Mouse (Mus musculus) gastrocnemius, adult 2 months (tissue): ENCODE measurements around the gene Wdr70. TPM values are rescaled to one million over a fixed set of nuclear protein-coding genes. Genes with fewer than 3 reads are reported as not detected.
"Not testable (repeated sequence)": the region's sequence is repeated elsewhere in the genome, so short reads cannot be mapped to it uniquely, and the experiment has no call there.

ENCODE experiments used
- DNase-seq: peaks from one replicate; pipeline ENCODE4 v3.0.0; 2022
- H3K27ac ChIP-seq: fragments of 200-600 bp; 2 replicates; pipeline ENCODE4 v1.8.1; 2022; ENCODE audit warnings: mild to moderate bottlenecking
- H3K4me3 ChIP-seq: fragments of 200-600 bp; 2 replicates; pipeline ENCODE4 v1.8.1; 2022; ENCODE audit warnings: mild to moderate bottlenecking, moderate library complexity
- CTCF ChIP-seq: fragments of 200-600 bp; IDR thresholded peaks from 2 replicates; pipeline ENCODE4 v1.8.1; 2022; ENCODE audit warnings: antibody characterized with exemption, mild to moderate bottlenecking, moderate library complexity
- intact Hi-C: fragments of 180-260 bp; cut with DNase I; formaldehyde crosslinking; loops from one replicate; pipeline ENCODE4 v1.15.1; 2025
- long read RNA-seq, 2 experiments: library from polyadenylated mRNA; stranded (forward); transcript quantifications; one replicate each; pipeline ENCODE4 v2.0.0; 2021
- total RNA-seq, 2 experiments: library from RNA; stranded (reverse); gene quantifications; 2 replicates each; pipeline ENCODE4 v1.2.3; 2021

The Wdr70 gene
- 10 to 100 TPM; 20.4 to 23.1 TPM for total RNA-seq
- long read RNA-seq, experiment 1, transcript Wdr70-201 (18 exons, 2,126 nt): minor isoform, 9 of 27 reads
- long read RNA-seq, experiment 1, transcript Wdr70-203 (4 exons, 1,130 nt): major isoform, 12 of 27 reads
- long read RNA-seq, experiment 1, partial matches to known transcripts: 0 of 27 reads
- long read RNA-seq, experiment 1, other reads (novel, unspliced or antisense): 6 of 27 reads
- long read RNA-seq, experiment 2, transcript Wdr70-203 (4 exons, 1,130 nt): major isoform, 11 of 37 reads
- long read RNA-seq, experiment 2, transcript Wdr70-201 (18 exons, 2,126 nt): major isoform, 11 of 37 reads
- long read RNA-seq, experiment 2, partial matches to known transcripts: 5 of 37 reads
- long read RNA-seq, experiment 2, other reads (novel, unspliced or antisense): 10 of 37 reads

DNA sequence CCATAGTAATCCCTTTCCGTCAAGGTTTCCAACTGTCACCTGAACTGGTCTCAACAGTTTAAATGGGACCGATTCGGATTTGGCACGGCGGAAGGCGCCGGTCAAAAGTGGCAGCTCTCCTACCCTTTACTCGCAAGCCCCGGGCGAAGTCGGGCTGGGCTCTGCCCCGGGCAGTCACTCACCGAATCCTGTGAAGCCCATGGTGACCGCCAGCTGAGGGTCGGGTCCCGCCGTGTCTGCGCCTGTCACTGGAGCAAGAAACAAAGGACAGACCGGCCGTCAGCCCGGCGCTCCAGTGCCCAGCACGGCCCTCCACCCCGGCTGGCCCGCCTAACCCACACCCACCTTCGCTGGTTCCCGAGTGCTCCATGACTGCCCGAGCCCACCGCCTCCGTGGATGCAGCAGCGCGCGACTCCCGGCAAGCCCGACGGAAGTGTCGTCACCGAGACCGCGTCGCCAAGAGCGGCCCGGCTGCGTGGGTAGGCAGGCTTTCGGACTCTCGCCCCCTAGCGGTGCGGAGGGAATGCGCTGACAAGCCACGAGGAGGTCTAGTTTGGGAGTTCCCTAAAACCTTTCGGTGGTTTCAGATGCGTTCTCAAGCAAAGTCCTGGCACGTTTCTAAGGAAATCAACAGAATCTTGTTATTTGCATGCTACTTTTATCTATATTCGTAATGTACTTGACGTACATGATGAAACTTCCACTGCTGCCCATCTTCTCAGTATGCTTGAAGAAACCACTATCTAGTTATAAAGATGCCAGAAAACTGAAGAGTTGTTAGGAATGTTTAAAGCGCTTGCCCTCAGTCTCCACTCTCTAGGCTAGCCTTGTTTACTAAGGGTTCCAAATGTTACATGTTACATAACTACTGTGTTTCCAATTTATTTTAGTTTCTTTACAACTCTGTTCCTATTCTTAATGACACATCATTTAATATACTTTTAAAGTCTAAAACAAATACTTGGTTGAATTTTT lies at the start of gene Wdr70:
Wdr70 (minus strand) TSS at position 436 of the 976 bp plus-strand sequence.
- Histone ChIP-seq H3K27ac (peak within 1 kb of the TSS; percentile 92), H3K4me3 (peak within 1 kb of the TSS; percentile 85)
- intact Hi-C loops: loop anchor here (1.0 kb wide), 1 partner anchor 8 kb away; no protein-coding TSS in a partner anchor
- peak; percentile 98 for DNase-seq
- TF ChIP-seq CTCF: peak; percentile 100

DNA sequence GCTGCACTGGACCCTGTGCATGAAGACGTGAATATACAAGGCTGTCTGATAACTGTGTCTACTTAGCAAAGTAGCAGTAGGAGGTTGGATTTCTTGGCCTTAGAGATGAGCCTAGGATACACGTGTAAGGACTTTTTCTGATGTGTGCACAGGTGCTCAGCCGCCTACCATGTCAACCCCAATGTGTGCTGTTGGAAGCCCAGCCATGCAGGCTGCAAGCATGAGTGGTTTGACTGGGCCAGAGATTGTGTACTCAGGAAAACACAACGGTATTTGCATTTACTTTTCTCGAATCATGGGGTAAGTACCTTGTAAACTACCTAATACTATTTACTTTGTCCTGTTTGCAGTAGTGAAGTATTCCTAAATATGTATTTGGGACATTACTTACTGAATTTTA lies 36.6 kb upstream of the Wdr70 start:
- H3K4me3 ChIP-seq: no peak overlapping the region
- intact Hi-C loops: no loop called here
- no peak overlapping the region for H3K27ac ChIP-seq
- TF ChIP-seq CTCF: no peak
- DNase-seq: no peak

DNA sequence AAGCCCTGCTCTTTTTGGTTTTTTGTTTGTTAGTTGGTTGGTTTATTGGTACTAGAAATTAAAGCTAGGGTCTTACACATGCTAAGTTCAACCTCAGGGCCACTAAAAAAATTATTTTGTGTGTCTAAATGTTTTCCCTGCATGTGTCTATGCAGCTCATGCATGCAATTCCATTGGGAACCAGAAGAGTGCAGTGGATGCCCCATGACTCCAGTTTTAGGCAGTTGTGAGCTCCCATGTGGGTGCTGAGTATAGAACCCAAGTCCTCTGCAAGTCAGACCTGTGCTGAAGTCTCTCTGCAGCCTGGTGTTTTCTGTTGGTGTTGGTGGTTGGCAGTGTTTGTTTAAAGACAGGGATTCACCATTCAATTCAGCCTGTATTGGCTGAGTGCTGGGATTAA lies 32.8 kb upstream of the Wdr70 start:
- no peak overlapping the region for H3K4me3 ChIP-seq

DNA sequence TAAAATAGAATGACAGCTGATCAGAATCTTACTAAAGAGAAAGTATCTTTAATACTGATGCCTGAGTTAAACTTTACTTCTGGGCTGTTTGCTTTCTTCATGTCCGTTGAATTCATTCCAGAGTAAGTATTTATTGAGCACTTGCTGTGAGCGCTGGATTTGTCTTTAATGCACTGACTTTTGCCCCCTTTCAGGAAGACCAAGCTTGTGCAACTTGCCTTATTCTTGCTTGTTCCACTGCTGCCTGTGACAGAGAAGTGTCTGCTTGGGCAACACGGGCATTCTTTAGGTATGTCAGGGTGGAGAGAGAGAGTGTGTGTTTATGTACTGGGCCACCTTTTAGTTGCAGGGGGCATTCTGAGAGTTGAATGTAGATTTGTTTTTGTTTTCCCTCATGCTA lies 32.3 kb upstream of the Wdr70 start:
- Histone ChIP-seq H3K4me3 (no peak overlapping the region), H3K27ac (no peak overlapping the region)
- no peak for TF ChIP-seq CTCF
- intact Hi-C loops: no loop called here
- DNase-seq: no peak

More for the DNA sequence above, 32.8 kb upstream of the Wdr70 start:
- intact Hi-C loops: no loop called here
- TF ChIP-seq CTCF: no peak
- DNase-seq: no peak
- no peak overlapping the region for H3K27ac ChIP-seq

- intact Hi-C loops: no loop called here
- no peak overlapping the region for H3K4me3 ChIP-seq
- no peak for TF ChIP-seq CTCF
- no peak overlapping the region for H3K27ac ChIP-seq
- DNase-seq: no peak
Observed at GRCm38 (mm10) chr15:8129281-8129680, 30.3 kb upstream of the Wdr70 start.

- no peak for DNase-seq
- Histone ChIP-seq H3K4me3 (peak overlapping the region; percentile 98), H3K27ac (peak overlapping the region; percentile 92)
- TF ChIP-seq CTCF: no peak
- intact Hi-C loops: no loop called here
Observed at GRCm38 (mm10) chr15:8109782-8110181, 10.8 kb upstream of the Wdr70 start.

- TF ChIP-seq CTCF: peak; percentile 15; the same call in 1 of the 2 replicates
- Histone ChIP-seq H3K4me3 (peak within 1 kb of the TSS; percentile 98), H3K27ac (peak within 1 kb of the TSS; percentile 92)
- peak; percentile 95 for DNase-seq
- intact Hi-C loops: no loop called here
Observed at GRCm38 (mm10) chr15:8108966-8109743, 10.1 kb upstream of the Wdr70 start, which contains the start of gene Nup155. Nup155 (plus strand) TSS chr15:8109273.

GRCm38 (mm10) chr15:8108360-8108965 lies 9.5 kb upstream of the Wdr70 start:
- Histone ChIP-seq H3K4me3 (peak overlapping the region; percentile 98), H3K27ac (peak overlapping the region; percentile 92)
- intact Hi-C loops: no loop called here
- TF ChIP-seq CTCF: no peak
- no peak for DNase-seq

DNA sequence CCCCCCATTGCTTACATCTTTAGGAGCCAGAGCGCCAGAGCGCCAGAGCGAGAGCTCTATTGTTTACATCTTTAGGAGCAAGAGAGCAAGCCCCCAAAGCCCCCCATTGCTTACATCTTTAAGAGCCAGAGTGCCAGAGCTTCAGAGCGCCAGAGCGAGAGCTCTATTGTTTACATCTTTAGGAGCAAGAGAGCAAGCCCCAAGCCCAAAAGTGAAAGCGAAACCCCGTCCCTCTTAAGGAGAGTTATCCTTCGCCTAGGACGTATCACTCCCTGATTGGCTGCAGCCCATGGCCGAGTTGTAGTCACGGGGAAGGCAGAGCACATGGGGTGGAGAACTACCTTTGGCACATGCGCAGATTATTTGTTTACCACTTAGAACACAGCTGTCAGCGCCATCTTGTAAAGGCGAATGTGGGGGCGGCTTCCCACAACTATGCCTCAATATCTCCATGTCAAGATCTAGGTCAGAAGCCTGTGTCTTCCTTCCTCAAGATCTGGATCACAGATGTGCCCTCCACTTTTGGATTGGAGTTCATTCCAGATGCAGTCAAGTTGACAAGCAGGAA lies 3.0 kb upstream of the Wdr70 start:
- H3K4me3 ChIP-seq, intact Hi-C loops, DNase-seq, H3K27ac ChIP-seq: not testable (repeated sequence)

DNA sequence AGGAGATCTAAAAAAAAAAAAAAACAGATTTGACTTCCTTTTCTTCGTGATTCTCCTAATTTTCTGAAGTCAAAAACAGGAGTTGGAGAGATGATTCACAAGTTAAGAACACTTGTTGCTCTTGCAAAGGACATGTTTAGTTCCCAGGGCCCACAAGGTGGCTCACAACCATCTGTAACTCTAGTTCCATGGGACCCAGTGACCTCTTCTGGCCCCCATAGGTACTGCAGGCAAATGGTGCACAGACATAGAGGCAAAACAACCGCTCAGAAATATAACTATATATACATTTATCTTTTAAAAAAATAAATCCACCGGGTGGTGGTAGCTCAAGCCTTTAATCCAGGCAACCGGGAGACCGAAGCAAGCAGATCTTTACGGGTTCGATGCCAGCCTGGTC lies 1.2 kb downstream of the Wdr70 start:
- TF ChIP-seq CTCF: peak; percentile 65
- peak overlapping the region; percentile 85 for H3K4me3 ChIP-seq
- no peak overlapping the region for H3K27ac ChIP-seq
- intact Hi-C loops: no loop called here
- DNase-seq: peak; percentile 50

GRCm38 (mm10) chr15:8092668-8093067 lies 6.3 kb downstream of the Wdr70 start:
- H3K4me3 ChIP-seq, DNase-seq, H3K27ac ChIP-seq, intact Hi-C loops: not testable (repeated sequence)
